Mouse (Mus musculus): ENCODE results near the gene Ncf4.
"Not testable (repeated sequence)": the region's sequence is repeated elsewhere in the genome, so short reads cannot be mapped to it uniquely, and the experiment has no call there.

Gene Ncf4

DNA sequence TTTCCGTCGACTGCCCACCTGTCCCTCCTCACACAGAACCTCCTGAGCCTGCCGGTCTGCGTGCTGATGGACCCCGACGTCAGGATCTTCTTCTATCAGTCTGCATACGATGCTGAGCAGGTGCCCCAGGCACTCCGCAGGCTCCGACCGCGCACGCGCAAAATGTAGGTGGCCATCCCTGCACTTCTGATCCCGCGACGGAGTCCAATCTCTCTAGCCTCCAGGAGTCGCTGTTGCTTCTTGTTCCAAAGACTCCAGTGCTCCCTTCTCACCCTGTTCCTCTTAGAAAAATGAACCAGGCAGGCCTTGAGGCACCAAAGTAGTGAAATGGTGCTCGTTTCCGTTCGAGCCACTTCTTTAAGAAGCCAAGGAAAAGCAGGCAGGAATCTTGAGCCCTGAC lies 10.2 kb downstream of the Ncf4 start:
- peak; percentile 54 to 76 for DNase-seq (ENCODE audit: low spot score in 2 of 2)

DNA sequence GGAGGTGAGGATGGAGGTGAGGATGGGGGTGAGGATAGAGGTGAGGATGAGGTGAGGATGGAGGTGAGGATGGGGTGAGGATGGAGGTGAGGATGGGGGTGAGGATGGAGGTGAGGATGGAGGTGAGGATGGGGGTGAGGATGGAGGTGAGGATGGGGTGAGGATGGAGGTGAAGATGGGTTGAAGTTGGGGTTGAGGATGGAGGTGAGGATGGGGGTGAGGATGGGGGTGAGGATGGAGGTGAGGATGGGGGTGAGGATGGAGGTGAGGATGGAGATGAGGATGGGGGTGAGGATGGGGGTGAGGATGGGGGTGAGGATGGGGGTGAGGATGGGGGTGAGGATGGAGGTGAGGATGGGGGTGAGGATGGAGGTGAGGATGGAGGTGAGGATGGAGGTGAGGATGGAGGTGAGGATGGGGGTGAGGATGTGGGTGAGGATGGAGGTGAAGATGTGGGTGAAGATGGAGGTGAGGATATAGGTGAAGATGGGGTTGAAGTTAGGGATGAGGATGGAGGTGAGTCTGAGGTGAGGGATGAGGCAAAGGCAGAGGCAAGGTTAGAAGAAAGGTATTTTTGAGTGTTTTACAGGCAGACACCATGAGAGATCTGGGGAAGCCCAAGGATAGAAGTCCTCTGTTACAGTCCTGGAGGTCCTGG lies 12.1 kb downstream of the Ncf4 start:
- DNase-seq (ENCODE audit: low spot score in 2 of 2) = not testable (repeated sequence)

DNA sequence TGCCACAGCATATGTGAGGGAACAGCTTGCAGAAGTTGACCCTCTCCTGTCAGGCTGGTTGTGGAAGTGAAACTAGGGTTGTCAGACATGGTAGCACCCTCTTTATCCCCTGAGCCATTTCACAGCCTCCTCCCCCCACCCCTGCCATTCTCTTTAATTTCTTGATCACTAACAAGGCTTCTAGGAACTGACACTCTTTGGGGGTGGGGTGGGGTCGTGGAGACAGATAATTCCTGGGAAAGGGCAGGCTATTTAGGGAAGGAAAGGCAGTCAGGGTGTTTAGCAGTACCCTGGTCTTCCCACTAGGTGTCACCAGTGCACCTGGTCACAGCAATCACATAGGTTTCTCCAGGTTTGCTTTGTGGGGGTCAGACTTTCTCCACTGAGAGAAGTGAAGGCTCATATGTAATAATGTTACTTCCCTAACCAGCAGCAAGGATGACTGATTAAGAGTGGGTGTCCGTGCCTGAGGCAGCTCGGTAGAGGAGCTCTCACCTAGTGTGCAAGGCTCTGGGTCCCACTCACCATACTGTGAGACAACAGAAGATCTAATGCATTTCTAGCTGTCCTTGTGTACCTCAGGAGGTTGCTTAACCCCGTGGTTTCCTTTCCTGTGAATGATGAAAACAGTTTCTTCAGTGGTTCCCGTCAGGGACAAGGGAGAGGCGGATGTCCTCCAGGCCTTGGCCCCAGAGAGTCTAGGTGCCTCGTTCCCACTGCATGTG lies 12.9 kb downstream of the Ncf4 start:
- DNase-seq (ENCODE audit: low spot score in 2 of 2) = peak in 1 of 2 experiments; percentile 72

DNA sequence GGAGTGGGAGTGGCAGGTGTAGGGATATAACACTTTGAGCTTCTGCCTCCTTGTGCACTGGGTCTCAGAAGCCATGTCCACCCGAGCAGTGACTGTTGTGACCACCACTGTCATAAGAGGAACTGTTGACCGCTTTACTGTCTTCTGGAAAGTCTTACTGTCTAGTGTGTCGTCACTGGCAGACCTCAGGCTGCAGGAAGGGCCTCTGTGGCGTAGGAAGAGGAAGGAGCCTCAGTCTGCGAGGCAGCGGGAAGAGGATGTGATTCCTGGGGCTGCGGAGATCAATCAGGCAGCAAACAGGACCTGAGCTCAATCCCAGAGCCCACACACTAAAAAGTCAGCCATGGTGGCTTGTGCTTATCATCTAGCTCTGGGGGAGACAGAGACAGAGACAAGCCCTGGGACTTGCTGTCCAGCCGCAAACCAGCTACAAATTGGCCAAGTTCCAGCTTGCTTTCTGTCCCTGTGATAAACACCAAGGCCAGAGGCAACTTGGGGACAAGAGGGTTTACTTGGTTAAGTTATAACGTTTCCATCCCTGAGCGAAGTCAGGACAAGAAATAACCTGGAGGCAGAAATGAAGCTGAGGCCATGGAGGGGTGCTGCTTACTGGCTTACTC lies 13.8 kb downstream of the Ncf4 start:
- DNase-seq (ENCODE audit: low spot score in 2 of 2) = no peak

DNA sequence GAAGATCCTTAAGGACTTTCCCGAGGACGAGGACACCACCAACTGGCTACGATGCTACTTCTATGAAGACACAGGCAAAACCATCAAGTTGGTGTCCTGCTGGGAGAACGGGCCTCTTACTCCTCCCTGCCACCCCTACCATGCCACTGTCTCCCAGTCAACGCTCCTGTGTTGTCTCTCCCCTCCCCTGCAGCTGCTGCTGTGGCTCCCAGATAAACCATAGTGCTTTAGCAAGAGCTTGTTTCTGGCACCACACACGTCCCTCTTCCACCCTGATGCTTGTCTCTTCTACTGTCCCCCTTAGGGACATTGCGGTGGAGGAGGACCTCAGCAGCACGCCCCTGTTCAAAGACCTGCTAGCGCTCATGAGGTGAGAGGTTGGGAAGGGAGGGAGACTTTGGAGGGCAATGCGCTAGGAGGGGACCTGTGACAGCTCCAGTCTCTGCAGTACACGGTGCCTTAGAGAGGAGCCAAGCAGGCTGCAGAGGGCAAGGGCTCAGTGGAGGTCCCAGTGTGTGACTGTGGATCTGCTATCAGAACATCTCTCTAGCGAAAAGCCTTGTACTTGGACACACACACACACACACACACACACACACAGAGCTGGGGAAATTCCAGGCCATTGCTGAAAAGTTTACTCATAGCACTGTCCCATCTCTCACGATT lies 16.2 kb downstream of the Ncf4 start:
- no peak for DNase-seq (ENCODE audit: low spot score in 2 of 2)

DNA sequence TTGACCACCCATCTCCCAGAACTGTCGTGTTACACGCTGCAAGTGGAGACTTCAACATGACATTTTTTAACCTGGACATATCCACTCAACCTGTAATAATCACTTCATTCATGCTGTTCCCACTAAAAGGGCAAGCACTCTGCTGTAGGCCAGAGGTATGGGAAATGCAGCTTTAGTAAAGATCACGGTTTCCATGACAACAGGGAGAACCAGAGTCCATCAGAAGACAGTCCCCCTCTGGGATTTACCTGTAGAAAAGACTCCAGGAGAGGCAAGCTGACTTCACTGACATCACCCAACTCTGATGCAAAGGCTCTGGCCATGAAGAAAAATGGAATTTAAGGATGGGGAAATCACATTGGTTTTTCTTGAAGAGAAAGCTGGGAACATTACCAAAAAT lies 18.7 kb downstream of the Ncf4 start:
- DNase-seq (ENCODE audit: low spot score in 2 of 2) = no peak

DNA sequence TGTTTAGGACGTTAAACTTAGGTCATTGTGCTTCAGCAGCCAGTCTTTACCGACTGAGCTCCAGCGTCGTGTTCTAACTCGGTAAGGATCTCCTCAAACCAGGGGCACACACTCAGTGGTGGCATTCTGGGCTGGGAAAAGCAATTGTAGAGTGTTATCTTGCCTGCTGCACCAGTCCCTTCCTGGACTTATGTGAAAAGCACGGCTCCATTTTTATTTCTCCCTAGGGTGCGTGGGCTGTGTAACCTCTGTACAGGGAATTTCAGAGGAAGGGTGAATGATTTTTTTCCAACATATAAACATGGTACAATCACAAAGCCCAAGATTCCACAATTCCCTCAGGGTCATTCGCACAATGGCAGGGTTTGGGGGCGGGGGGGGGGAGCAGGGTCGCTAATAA lies 22.8 kb downstream of the Ncf4 start:
- DNase-seq (ENCODE audit: low spot score in 2 of 2) = no peak

DNA sequence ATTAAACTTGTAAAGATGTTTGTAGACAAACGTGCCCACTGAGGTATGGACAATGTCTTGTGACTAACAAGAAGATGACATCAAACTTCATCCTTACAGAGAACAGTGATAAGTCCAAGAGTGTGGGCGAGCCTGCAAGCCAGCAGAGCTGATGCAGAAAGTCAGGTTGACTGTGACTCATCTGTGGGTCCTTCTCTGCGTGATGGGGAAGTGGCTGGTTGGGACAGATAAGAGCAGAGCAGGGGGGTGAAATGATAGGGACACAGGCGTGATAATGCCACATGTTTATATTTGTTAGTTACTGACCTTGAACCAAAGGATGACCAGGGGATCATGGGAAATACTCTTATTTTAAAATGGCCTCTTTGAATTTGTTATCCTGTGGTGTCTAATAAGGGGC lies 23.3 kb downstream of the Ncf4 start:
- no peak for DNase-seq (ENCODE audit: low spot score in 2 of 2)

DNA sequence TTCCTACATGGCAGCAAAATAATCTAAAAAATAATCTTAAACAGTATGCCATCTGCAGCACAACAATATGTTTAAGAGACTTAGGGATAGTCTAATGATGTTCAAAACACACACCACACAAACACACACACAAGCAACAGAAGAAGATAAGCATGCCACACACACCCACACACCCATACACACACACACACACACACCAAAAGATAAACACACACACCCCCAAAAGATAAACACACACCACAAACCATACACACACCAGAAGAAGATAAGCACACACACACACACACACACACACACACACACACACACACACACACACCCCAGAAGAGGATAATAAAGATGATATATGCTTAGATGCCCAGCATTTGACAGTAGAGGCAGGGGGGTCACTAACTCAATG lies 26.6 kb downstream of the Ncf4 start:
- no peak for DNase-seq (ENCODE audit: low spot score in 2 of 2)

DNA sequence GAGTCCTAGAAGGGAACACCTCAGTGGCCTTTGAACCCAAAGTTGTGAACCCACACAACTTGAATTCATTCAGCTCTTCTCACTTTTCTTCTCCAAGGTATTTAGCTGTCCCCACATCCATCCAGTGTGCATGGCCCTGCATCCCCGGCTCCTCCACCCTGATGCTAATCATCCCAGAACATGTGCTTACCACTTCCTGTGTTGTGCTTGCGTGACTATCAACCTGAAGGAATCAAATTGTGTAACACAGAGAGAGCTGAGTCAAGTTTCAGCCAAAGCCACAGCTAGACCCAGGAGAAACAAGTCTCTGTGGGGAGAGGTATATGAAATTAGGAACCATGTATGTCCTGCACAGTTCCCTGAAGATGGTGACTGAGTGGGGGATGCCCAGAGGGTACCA lies 33.7 kb downstream of the Ncf4 start:
- DNase-seq (ENCODE audit: low spot score in 2 of 2) = no peak

DNA sequence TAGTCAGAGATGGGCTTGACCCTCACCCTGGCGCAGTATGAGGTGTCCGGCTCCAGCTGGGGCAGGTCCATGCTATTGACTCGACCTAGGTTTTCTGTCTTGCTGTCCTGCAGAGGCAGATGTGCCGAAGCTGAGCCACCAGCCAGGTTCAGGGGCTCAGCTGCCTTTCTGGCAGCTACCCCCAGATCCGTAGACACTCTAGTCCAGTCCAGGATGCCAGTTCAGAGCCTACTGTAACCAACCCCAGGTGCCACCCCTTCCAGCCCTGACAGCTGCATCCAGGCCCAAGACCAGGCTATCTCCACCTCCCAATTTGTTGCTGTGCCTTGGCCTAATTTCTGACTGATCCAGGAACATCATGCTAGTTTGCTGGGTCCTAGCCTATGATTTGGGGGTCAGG lies 43.3 kb downstream of the Ncf4 start:
- no peak for DNase-seq (ENCODE audit: low spot score in 2 of 2)

DNA sequence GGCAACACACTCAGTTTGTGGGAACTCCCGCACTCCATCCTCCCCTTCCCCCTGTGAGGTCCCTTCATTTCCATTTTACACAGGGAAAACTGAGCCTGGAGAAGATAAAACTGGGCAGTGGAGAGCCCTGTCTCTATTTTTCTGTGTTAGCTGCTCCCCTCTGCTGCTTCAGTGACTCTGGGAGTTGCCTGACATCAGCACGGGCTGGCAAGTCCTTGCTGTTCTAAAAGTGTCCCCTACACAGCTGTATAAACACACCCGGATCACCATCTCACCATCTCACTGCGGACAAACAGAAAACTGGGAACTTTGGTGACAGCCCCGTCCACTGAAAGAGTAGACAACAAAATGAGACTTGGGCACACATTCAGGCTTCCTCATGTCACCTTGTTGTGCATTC lies 45.2 kb downstream of the Ncf4 start:
- DNase-seq (ENCODE audit: low spot score in 2 of 2) = not testable (repeated sequence)

DNA sequence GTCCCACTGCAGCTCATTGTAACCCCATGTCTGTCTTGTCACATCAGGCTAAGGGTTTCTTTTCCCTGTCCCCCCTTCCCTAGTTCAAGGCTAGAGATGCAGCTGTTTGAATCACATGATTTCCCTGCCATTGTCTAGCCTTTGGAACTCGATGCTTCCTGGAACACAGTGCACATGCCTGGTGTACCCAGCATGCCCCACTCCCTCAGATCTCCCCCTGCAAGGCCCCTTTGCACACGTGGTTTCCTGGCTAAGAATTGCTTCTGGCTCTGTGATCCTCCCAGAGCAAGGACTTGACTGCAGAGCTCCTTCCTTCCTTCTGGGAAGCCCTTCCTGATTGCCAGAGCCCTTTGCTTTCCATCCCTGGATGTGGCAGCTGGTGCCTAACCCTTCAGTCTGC lies 48.6 kb downstream of the Ncf4 start:
- DNase-seq (ENCODE audit: low spot score in 2 of 2) = not testable (repeated sequence)

DNA sequence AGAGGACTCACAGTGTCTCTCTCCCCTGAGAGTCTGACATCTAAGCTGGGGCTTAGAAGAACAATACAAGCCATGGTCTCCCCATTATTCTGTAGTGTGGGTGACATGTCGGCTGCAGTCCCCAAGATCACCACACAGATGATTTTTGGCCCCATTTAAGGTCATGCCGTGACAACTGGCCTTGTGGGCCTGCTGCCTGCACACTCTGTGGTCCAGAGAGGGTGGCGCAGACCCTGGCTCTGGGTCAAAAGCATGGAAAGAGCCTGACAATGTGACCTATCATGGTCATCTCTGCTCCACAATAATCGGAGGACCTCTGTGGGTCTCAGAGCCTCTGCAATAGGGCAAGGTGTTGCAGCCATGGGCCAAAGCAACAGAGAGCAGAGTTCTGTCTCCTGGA lies 49.1 kb downstream of the Ncf4 start:
- no peak for DNase-seq (ENCODE audit: low spot score in 2 of 2)

DNA sequence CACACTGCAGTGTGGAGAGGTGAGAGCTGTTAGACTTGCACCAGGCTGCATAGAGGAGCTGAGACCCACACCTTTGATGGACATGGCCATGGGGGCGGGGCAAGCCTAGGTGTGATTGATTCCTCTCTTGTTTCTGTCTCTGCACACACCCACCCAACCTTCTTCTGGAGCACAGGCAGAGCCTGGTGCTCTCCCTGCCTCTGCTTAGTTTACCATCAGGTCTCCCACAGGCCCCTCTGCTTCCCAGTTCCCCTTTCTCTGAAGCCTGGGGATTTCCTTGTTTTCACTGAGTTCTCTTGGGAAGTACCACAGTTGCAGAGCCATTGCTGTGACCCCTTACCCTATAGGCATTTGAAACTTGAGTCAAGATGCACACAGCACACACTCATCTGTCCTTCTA lies 54.0 kb downstream of the Ncf4 start:
- DNase-seq (ENCODE audit: low spot score in 2 of 2) = no peak

DNA sequence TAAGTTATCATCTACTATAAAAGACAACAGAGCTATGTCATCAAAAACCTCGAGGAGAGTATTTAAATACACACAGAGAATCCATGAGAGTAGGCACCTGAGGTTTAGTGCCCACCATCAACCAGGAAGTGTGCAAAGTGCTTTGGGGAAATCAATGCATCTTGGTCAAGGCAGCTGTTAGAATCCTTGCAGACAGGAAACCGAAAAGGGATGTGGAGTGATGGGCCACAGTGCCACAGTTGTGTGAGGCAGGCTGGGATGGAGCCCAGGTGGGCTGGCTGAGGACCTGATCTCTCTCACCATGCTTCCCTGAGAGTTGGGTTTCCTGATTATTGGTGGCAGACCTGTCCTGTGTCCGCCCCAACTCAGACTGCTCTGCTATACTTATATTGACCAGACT lies 55.0 kb downstream of the Ncf4 start:
- no peak for DNase-seq (ENCODE audit: low spot score in 2 of 2)

DNA sequence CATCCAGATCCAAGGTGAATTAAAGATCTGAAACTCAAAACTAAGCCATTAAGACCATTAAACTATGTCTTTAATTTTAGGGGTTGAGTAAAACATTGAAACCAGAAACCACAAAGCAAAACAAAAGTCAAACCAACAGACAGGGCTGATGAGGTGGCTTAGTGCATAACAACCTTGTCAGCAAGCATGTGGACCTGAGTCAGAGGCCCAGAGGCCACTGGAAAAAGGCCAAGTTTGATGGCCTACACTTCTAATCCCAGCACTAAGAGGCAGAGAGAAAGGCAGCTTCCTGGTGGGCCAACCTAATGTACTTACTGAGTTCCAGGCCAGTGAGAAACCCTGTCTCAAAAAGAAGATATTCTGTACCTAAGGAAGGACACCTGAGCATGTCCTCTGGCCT lies 56.2 kb downstream of the Ncf4 start:
- DNase-seq (ENCODE audit: low spot score in 2 of 2) = no peak

DNA sequence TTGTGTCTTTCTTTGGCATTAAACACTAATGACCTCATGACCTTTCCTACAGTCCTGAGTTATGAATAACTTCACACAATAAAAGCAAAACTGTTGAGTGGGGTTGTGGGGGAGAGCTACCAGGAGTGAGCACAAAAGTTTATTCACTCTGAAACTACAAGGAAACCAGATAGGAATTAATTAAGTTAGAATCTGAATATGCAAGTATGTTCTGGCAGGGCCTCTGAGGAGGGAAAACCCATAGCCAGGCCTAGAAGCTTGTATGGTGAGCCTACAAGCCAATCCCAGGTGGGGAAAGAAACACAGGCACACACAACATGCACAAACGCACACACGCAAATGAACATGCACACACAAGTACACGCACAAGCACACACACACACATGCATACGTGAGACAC lies 58.1 kb downstream of the Ncf4 start:
- no peak for DNase-seq (ENCODE audit: low spot score in 2 of 2)

DNA sequence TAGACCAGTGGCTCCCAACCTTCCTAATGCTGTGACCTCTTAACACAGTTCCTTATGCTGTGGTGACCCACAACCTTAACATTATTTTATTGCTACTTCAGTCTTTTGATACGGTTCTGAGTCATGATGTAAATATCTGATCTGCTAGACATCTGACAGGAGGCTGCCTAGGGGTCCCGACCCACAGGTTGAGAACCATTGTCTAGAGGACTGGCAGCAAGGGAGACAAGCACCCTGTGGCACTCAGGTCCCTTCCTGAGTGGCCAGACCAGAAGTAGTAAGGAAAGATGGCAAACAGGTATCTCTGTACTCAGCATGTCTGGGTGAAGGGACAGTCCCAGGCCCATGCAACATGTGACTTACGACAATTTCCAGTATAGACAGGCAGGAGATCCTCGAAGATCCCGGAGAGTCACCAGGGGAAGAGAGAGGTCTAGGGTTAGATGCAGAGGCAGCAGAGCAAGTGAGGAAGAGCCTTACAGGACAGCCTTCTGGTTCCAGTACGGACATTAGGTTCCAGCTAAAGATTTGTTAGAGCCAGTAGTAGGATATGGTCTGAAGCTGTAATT lies 59.1 kb downstream of the Ncf4 start:
- DNase-seq (ENCODE audit: low spot score in 2 of 2) = no peak

DNA sequence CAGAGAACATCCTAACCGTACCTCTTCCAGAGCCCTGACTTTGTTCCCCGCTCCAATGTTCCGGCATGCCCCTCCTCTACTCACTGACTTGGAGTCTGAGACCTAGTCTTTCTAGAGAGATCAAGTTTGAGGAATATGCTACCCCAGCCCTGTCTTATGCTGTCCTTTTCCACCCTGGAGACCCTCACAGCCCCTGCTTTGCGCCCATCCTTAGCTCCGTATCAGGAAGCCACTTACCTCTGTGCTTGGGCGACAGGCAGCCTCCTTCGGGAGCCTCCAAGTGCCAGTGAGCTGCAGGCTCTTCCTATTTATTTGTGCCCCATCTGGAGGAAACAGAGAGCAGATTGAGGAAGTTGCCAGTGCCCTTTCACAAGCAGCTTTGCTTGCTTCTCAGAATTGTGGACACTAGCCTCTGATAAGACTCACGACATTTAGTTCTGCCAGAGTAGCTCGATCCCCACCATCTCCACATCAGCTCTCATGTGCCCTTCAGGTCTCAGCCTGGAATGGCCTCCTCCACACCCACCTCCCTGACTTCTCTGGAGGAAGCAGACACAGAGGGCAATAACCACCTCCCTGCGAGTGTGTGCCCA lies 60.8 kb downstream of the Ncf4 start, which contains the start of gene Csf2rb2:
TSS of gene Csf2rb2 (minus strand) at position 381 of the 593 bp plus-strand sequence.
- no peak for DNase-seq (ENCODE audit: low spot score in 2 of 2)

DNA sequence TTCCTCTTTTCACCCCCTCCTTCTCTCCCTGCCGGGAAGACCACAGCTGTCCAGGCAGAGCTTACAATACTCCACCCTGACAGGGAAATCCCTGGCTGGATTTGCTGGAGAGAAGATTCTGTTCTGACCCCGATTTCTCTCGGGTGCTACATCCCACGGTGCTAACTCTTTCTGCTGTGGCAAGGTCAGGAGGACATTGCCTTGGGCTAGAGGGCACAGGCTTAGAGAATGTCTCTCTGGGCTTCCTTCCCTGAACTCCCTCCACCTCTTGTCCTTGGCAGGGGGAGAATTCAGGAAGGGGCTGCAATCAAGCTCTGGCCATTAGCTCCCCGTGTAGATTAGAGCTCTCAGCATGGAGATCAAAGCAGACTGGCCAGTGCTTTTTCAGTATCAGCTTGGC lies 65.3 kb downstream of the Ncf4 start:
- DNase-seq (ENCODE audit: low spot score in 2 of 2) = no peak

DNA sequence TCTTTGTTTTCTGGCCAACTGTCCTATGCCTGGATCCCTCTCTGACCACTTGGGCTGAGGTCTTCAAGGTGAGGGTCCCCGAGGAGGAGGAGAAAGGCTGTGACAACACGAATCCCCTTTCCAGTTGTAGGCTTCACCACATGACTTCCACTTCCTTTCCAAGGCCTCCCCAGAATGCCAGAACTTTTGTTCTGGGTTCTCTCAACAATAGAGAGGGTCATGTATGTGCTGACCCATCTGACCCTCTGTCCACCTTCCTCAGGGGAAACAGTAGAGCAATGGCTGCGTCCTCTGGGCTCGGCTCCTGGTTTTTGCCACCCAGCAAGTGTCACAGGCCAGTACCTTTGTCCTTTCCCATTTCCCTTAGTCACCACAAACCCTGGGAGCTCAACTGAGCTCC lies 66.4 kb downstream of the Ncf4 start:
- no peak for DNase-seq (ENCODE audit: low spot score in 2 of 2)

Data from cerebellum, postnatal 4 days (tissue).